Mouse (Mus musculus): ENCODE data around the gene Rapgef3.

GRCm38 (mm10) chr15:97760952-97761351 lies 6.8 kb downstream of the Rapgef3 start:
- TF ChIP-seq CTCF (IDR thresholded peaks at IDR 0.05; ENCODE audit: insufficient read depth, low read depth, low read length) = no peak
- no peak for TF ChIP-seq POLR2A (IDR thresholded peaks at IDR 0.05; ENCODE audit: insufficient read depth, low read depth, low read length)
